In the genomic region with DNA sequence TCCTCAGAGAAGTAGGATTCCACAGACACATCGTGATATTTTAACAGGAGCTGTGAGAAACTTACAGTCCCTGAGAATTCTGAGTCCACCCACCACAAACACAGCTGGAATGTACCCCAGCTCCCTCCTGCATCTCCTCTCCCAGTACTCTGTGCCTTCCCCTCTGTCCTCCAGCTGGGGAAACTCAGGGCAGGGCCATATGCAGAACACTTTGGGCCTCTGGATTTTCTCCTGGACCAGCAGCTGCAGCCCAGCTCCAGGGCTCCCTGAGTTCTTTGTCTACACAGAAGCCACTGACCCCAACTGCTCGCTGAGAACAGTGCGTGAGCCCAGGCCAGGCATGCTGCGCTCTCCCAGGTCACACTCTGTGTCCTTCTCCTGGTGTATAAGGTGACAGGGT, we compare ENCODE assay signal across 21 mouse cellular contexts.
A peak's percentile ranks its signal among the peaks of the same experiment; 100 is the strongest.
DNase-seq lines count a peak whose midpoint lies in the region; ATAC-seq lines count a peak whose summit lies in the region.
"Had no signal": no experiment of that assay in that cellular context is flagged by ENCODE, and none has a peak within 500 bp of the region (broad histone marks: within the 10 kb centered on the region; RNA-seq: fewer than 3 reads in every experiment).

No protein-coding gene starts in this region.

- peak; percentile 4 for DNase-seq in adrenal gland, postnatal 14 days
- no peak for DNase-seq in adrenal gland, adult 2 months
- DNase-seq in kidney, postnatal 10 days: peak; percentile 28
- DNase-seq in kidney, postnatal 36 days: no peak
- DNase-seq: adrenal gland, postnatal 10 days; B cell, adult 2 months; cerebellum, adult 11-12 months; cerebellum, adult 9-10 months; cerebellum, postnatal 25 days; gastrocnemius, postnatal 10 days; heart, postnatal 36 days had no signal

- no peaks in the 10 kb centered on the region for H3K27me3 ChIP-seq in heart, embryonic 12.5 days (replicated peaks)
- no peaks in the 10 kb centered on the region for H3K27me3 ChIP-seq in heart, embryonic 11.5 days (ENCODE audit: control insufficient read depth, insufficient read depth, low read length)
- no peaks in the 10 kb centered on the region for H3K27me3 ChIP-seq in stomach, embryonic 16.5 days (ENCODE audit: control insufficient read depth, insufficient read depth, low read length)
- H3K27me3 ChIP-seq: embryonic facial prominence, embryonic 12.5 days; forebrain, embryonic 15.5 days; hindbrain, embryonic 12.5 days had no signal

- no peak overlapping the region for H3K27ac ChIP-seq in heart, embryonic 12.5 days (ENCODE audit: poor library complexity, severe bottlenecking)
- no peak overlapping the region for H3K27ac ChIP-seq in heart, embryonic 11.5 days (ENCODE audit: low read depth, low read length)
- H3K27ac ChIP-seq in stomach, embryonic 16.5 days (ENCODE audit: low read length): peak overlapping the region; percentile 16; the same call in 1 of the 2 replicates
- H3K27ac ChIP-seq: embryonic facial prominence, embryonic 12.5 days; forebrain, embryonic 15.5 days; heart, embryonic 10.5 days; hindbrain, embryonic 12.5 days; hindbrain, postnatal 0 days had no signal

- no peak for ATAC-seq in heart, embryonic 12.5 days (ENCODE audit: insufficient number of reproducible peaks, low FRiP score)
- ATAC-seq in heart, embryonic 11.5 days (replicated peaks; ENCODE audit: insufficient number of reproducible peaks, low FRiP score, low TSS enrichment): no peak
- no peak for ATAC-seq in stomach, embryonic 16.5 days (ENCODE audit: insufficient read depth, low FRiP score)
- ATAC-seq: CD4-positive, CD25-positive, alpha-beta regulatory T cell, adult 4 months; forebrain, embryonic 15.5 days; hindbrain, postnatal 0 days had no signal

- H3K9ac ChIP-seq in heart, embryonic 12.5 days: peak overlapping the region; percentile 13; the same call in 1 of the 2 replicates
- H3K9ac ChIP-seq in heart, embryonic 11.5 days (ENCODE audit: low read depth, low read length): no peak overlapping the region
- H3K9ac ChIP-seq in stomach, embryonic 16.5 days (ENCODE audit: low read length): no peak overlapping the region
- H3K9ac ChIP-seq: embryonic facial prominence, embryonic 12.5 days; forebrain, embryonic 15.5 days; hindbrain, embryonic 12.5 days had no signal

- 75% methylated on average over 4 of the region's 4 CpGs for WGBS in heart, embryonic 12.5 days
- 75% methylated on average over 4 of the region's 4 CpGs for WGBS in heart, embryonic 11.5 days (ENCODE audit: insufficient replicate concordance)
- WGBS in stomach, embryonic 16.5 days: 48% methylated on average over 4 of the region's 4 CpGs

- no peak overlapping the region for H3K4me2 ChIP-seq in heart, embryonic 12.5 days
- no peak overlapping the region for H3K4me2 ChIP-seq in heart, embryonic 11.5 days
- H3K4me2 ChIP-seq in stomach, embryonic 16.5 days (ENCODE audit: low read depth, low read length): no peak overlapping the region
- H3K4me2 ChIP-seq: embryonic facial prominence, embryonic 12.5 days; forebrain, embryonic 15.5 days; hindbrain, embryonic 12.5 days had no signal

- no peak overlapping the region for H3K4me3 ChIP-seq in heart, embryonic 12.5 days
- H3K4me3 ChIP-seq in heart, embryonic 11.5 days (ENCODE audit: low read depth, low read length): no peak overlapping the region
- no peak overlapping the region for H3K4me3 ChIP-seq in stomach, embryonic 16.5 days (replicated peaks; ENCODE audit: low read length)
- H3K4me3 ChIP-seq: embryonic facial prominence, embryonic 12.5 days; forebrain, embryonic 15.5 days; heart, embryonic 10.5 days; hindbrain, embryonic 12.5 days had no signal

- H3K4me1 ChIP-seq in heart, embryonic 12.5 days (replicated peaks): peaks cover 41% of the 10 kb centered on the region
- peaks cover 31% of the 10 kb centered on the region for H3K4me1 ChIP-seq in heart, embryonic 11.5 days (ENCODE audit: control insufficient read depth, insufficient read depth, low read length)
- H3K4me1 ChIP-seq in stomach, embryonic 16.5 days (ENCODE audit: control insufficient read depth, insufficient read depth, low read length): peaks cover 8% of the 10 kb centered on the region; the same call in 1 of the 2 replicates
- H3K4me1 ChIP-seq: forebrain, embryonic 15.5 days had no signal

- H3K36me3 ChIP-seq in heart, embryonic 12.5 days: no peaks in the 10 kb centered on the region
- no peaks in the 10 kb centered on the region for H3K36me3 ChIP-seq in heart, embryonic 11.5 days (ENCODE audit: control insufficient read depth, insufficient read depth, low read length)
- no peaks in the 10 kb centered on the region for H3K36me3 ChIP-seq in stomach, embryonic 16.5 days (ENCODE audit: control insufficient read depth, insufficient read depth, low read length)
- H3K36me3 ChIP-seq: embryonic facial prominence, embryonic 12.5 days; forebrain, embryonic 15.5 days; G1E had no signal

- H3K9me3 ChIP-seq in heart, embryonic 12.5 days (replicated peaks): no peaks in the 10 kb centered on the region
- H3K9me3 ChIP-seq in heart, embryonic 11.5 days (replicated peaks; ENCODE audit: control insufficient read depth, low read length): no peaks in the 10 kb centered on the region
- no peaks in the 10 kb centered on the region for H3K9me3 ChIP-seq in stomach, embryonic 16.5 days (replicated peaks; ENCODE audit: control insufficient read depth, low read length)
- H3K9me3 ChIP-seq: embryonic facial prominence, embryonic 12.5 days; forebrain, embryonic 15.5 days; G1E; heart, embryonic 10.5 days; hindbrain, embryonic 12.5 days had no signal

Comparison
In these comparisons a context has a peak if more than half of its experiments do, and no peak if none do; other contexts are left out.
1. DNase-seq: peak in adrenal gland, postnatal 14 days (single experiment) and kidney, postnatal 10 days (single experiment); none in adrenal gland, adult 2 months (single experiment) and kidney, postnatal 36 days (0 of 2).